Mouse (Mus musculus) kidney, embryonic 14.5 days (tissue): Measurements from ENCODE around the gene Iqcg. TPM values are rescaled to one million over a fixed set of nuclear protein-coding genes. Genes with fewer than 3 reads are reported as not detected.

Source experiments
- ATAC-seq: fragments of 200-750 bp; cut with Nextera tagmentation; 2 replicates; pipeline ENCODE4 v1.8.0; 2017; ENCODE audit warnings: moderate number of reproducible peaks, mild to moderate bottlenecking, moderate TSS enrichment, moderate library complexity; ENCODE audit not compliant: low FRiP score, low TSS enrichment
- H3K27ac ChIP-seq: fragments of 300-500 bp; sonication (generic); 2 replicates; pipeline ENCODE4 v1.5.1; 2014; ENCODE audit warnings: low read depth, mild to moderate bottlenecking, low read length, moderate library complexity, mixed read lengths
- H3K27me3 ChIP-seq: fragments of 300-500 bp; sonication (generic); 2 replicates; pipeline ENCODE4 v1.6.1; 2014; ENCODE audit warnings: mild to moderate bottlenecking, low read length; ENCODE audit not compliant: control insufficient read depth, insufficient read depth
- H3K36me3 ChIP-seq: fragments of 300-500 bp; sonication (generic); 2 replicates; pipeline ENCODE4 v1.6.1; 2014; ENCODE audit warnings: low read length, mixed read lengths; ENCODE audit not compliant: control insufficient read depth, insufficient read depth
- H3K4me1 ChIP-seq: fragments of 300-500 bp; sonication (generic); 2 replicates; pipeline ENCODE4 v1.6.1; 2014; ENCODE audit warnings: low read length, mixed read lengths; ENCODE audit not compliant: control insufficient read depth, insufficient read depth
- H3K4me2 ChIP-seq: fragments of 300-500 bp; sonication (generic); replicated peaks from 2 replicates; pipeline ENCODE4 v1.6.1; 2014; ENCODE audit warnings: low read depth, mild to moderate bottlenecking, low read length
- H3K4me3 ChIP-seq: fragments of 300-500 bp; sonication (generic); 2 replicates; pipeline ENCODE4 v1.5.1; 2014; ENCODE audit warnings: mild to moderate bottlenecking, low read length
- H3K9ac ChIP-seq: fragments of 300-500 bp; sonication (generic); 2 replicates; pipeline ENCODE4 v1.6.1; 2014; ENCODE audit warnings: low read depth, mild to moderate bottlenecking, low read length, moderate library complexity
- H3K9me3 ChIP-seq: fragments of 300-500 bp; sonication (generic); 2 replicates; pipeline ENCODE4 v1.6.1; 2016; ENCODE audit warnings: low read length; ENCODE audit not compliant: control insufficient read depth
- WGBS: fragments of 180-500 bp; shearing (Covaris S2); extraction: QIAGEN DNeasy Blood & Tissue Kit; methylation state at CpG from one replicate; pipeline ENCODE4 v1.1.7; 2014; 5-methylcytosine and 5-hydroxymethylcytosine counted together
- microRNA counts: library from miRNA; unstranded; fragments of <30 nt; microRNA quantifications from one replicate; lab custom pipeline; 2017
- microRNA-seq: library from miRNA; unstranded; fragments of <30 nt; microRNA quantifications from one replicate; pipeline ENCODE4, GENCODE M21; 2016
- polyA plus RNA-seq: library from polyadenylated mRNA; unstranded; fragments of >200 nt; fragmentation: Nextera tagmentation; extraction: Ambion mirVana; gene quantifications from 2 replicates; pipeline ENCODE4 v1.2.1, GENCODE M21; 2014

Iqcg gene
- polyA plus RNA-seq, 1 experiment from 2014 or later = 5.1 TPM

GRCm38 (mm10) chr16:32980227-32980626 lies 75.8 kb downstream of the Iqcg start:
- Histone ChIP-seq H3K9me3 (no peaks in the 10 kb centered on the region), H3K27me3 (no peaks in the 10 kb centered on the region), H3K4me2 (no peak overlapping the region), H3K9ac (no peak overlapping the region), H3K27ac (no peak overlapping the region), H3K36me3 (peaks cover 65% of the 10 kb centered on the region), H3K4me1 (no peaks in the 10 kb centered on the region), H3K4me3 (no peak overlapping the region)
- 94% methylated on average over 1 of the region's 1 CpGs for WGBS
- no peak for ATAC-seq

- Histone ChIP-seq H3K4me2 (no peak overlapping the region), H3K9me3 (no peaks in the 10 kb centered on the region), H3K9ac (no peak overlapping the region), H3K4me1 (no peaks in the 10 kb centered on the region), H3K36me3 (peaks cover 38% of the 10 kb centered on the region), H3K4me3 (no peak overlapping the region), H3K27ac (no peak overlapping the region), H3K27me3 (no peaks in the 10 kb centered on the region)
- WGBS = 85% methylated on average over 2 of the region's 2 CpGs
- no peak for ATAC-seq
Observed at GRCm38 (mm10) chr16:32973047-32973446, 83.0 kb downstream of the Iqcg start.

GRCm38 (mm10) chr16:32972535-32972934 lies 83.5 kb downstream of the Iqcg start:
- H3K4me2 ChIP-seq = no peak overlapping the region

More at GRCm38 (mm10) chr16:32972535-32972934, 83.5 kb downstream of the Iqcg start:
- Histone ChIP-seq H3K4me3 (no peak overlapping the region), H3K4me1 (no peaks in the 10 kb centered on the region), H3K9me3 (no peaks in the 10 kb centered on the region), H3K27me3 (no peaks in the 10 kb centered on the region), H3K9ac (no peak overlapping the region), H3K36me3 (peaks cover 35% of the 10 kb centered on the region), H3K27ac (no peak overlapping the region)
- 75% methylated on average over 5 of the region's 5 CpGs for WGBS
- no peak for ATAC-seq

MicroRNAs encoded within 50 kb of the gene (microRNA counts, 519-probe panel; counts per million panel counts)
- not detected for microRNA mmu-miR-1947 (lab: Ali Mortazavi, UCI)

Small RNA genes within 50 kb of the gene (microRNA-seq; reads per million reads assigned to microRNA genes)
- gene Gm22231 = not detected
- gene Mir1947 = 7.6 reads per million, percentile 25 among the genes with 10 or more reads in this experiment

Other genes starting within 250 kb of the Iqcg start
- gene Smbd1, start 245.7 kb downstream of the Iqcg start, polyA plus RNA-seq = not detected in 2 replicates
- 119 and 155 TPM in 2 replicates for gene Fyttd1, start 178.7 kb downstream of the Iqcg start, polyA plus RNA-seq
- 12.1 and 15.2 TPM in 2 replicates for gene Rubcn, start 178.5 kb downstream of the Iqcg start, polyA plus RNA-seq
- gene Lrch3, start 142.1 kb downstream of the Iqcg start, polyA plus RNA-seq = 19.7 and 32.7 TPM in 2 replicates
- gene Rpl35a, start 235 bp upstream of the Iqcg start, polyA plus RNA-seq = 1,051 and 1,546 TPM in 2 replicates
- 1.5 and 5.0 TPM in 2 replicates for gene Lmln, start 6.3 kb upstream of the Iqcg start, polyA plus RNA-seq
- 12.0 and 18.9 TPM in 2 replicates for gene Osbpl11, start 128.9 kb upstream of the Iqcg start, polyA plus RNA-seq
- gene Snx4, start 195.2 kb upstream of the Iqcg start, polyA plus RNA-seq = 68.5 and 79.7 TPM in 2 replicates